Mouse (Mus musculus) stomach, postnatal 0 days (tissue): ENCODE data around the gene Sash1.

Source experiments
- CTCF ChIP-seq: IDR thresholded peaks from 2 replicates; pipeline ENCODE4 v1.5.1; 2016; ENCODE audit warnings: antibody characterized with exemption, low read depth, mild to moderate bottlenecking, moderate library complexity
- EP300 ChIP-seq: optimal IDR thresholded peaks from 2 replicates; pipeline ENCODE3; 2016; ENCODE audit warnings: antibody characterized with exemption

DNA sequence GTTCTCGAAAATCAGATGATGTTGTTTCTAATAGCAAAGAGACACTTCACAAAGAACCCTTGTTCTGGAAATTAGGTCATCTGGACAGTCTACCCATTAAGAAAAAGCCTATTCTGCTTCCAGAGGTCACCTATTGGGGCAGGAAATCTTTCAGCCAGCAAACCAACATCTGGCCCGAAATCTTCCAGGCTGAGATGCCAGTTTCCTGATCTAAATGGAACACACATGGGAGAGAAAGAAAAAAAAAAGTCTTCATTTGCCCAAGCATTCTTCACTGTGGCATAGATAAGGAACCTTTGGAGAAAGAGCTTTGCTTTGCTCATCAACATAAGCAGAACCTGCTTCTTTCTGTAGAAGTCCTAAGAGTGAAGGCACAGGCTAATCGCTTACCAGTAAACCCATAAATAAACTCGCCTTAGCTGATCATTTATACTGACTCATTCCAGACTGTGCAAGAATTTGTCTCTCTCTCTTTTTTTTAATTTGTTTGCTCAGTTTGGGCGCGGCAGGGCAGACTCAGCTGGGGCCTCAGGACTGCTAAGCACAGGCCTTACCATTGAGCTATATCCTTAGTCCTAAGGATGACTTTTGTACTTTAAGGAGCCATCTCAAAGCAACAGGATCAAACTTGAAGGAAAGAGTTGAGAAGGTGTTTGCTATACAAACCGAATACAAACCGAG lies 13.1 kb upstream of the Sash1 start:
- TF ChIP-seq EP300 = no peak
- no peak for TF ChIP-seq CTCF
